Mouse (Mus musculus): ENCODE results near the gene Myh9. TPM values are rescaled to one million over a fixed set of nuclear protein-coding genes. Genes with fewer than 3 reads are reported as not detected.

Myh9 gene
- polyA plus RNA-seq, 1 experiment from 2014 or later = 34.5 TPM

GRCm38 (mm10) chr15:77794138-77794907, 47.7 kb downstream of the Myh9 start:
- Histone ChIP-seq H3K4me1 (peaks cover 74% of the 10 kb centered on the region), H3K27me3 (ENCODE audit: insufficient read depth, poor library complexity, severe bottlenecking) (no peaks in the 10 kb centered on the region), H3K27ac (peak overlapping the region; percentile 95), H3K36me3 (peaks cover 79% of the 10 kb centered on the region), H3K9me3 (no peaks in the 10 kb centered on the region), H3K4me3 (no peak overlapping the region)
- 85% methylated on average over 13 of the region's 13 CpGs for WGBS
- no peak for DNase-seq (ENCODE audit: low spot score)

GRCm38 (mm10) chr15:77793554-77793953, 48.4 kb downstream of the Myh9 start:
- H3K4me1 ChIP-seq = peaks cover 67% of the 10 kb centered on the region
- H3K4me3 ChIP-seq = no peak overlapping the region
- H3K36me3 ChIP-seq = peaks cover 86% of the 10 kb centered on the region
- H3K27me3 ChIP-seq (ENCODE audit: insufficient read depth, poor library complexity, severe bottlenecking) = no peaks in the 10 kb centered on the region
- WGBS = 92% methylated on average over 7 of the region's 7 CpGs
- no peak for DNase-seq (ENCODE audit: low spot score)
- H3K9me3 ChIP-seq = no peaks in the 10 kb centered on the region
- peak overlapping the region; percentile 69 for H3K27ac ChIP-seq

- H3K4me1 ChIP-seq = peaks cover 62% of the 10 kb centered on the region
- H3K9me3 ChIP-seq = no peaks in the 10 kb centered on the region
- H3K4me3 ChIP-seq = no peak overlapping the region
- 85% methylated on average over 4 of the region's 4 CpGs for WGBS
- H3K27ac ChIP-seq = peak overlapping the region; percentile 69
- H3K27me3 ChIP-seq (ENCODE audit: insufficient read depth, poor library complexity, severe bottlenecking) = no peaks in the 10 kb centered on the region
- no peak for DNase-seq (ENCODE audit: low spot score)
- H3K36me3 ChIP-seq = peaks cover 91% of the 10 kb centered on the region
Observed at GRCm38 (mm10) chr15:77793094-77793493, 48.9 kb downstream of the Myh9 start.

GRCm38 (mm10) chr15:77792056-77792455, 49.9 kb downstream of the Myh9 start:
- no peak for DNase-seq (ENCODE audit: low spot score)
- Histone ChIP-seq H3K27me3 (ENCODE audit: insufficient read depth, poor library complexity, severe bottlenecking) (no peaks in the 10 kb centered on the region), H3K27ac (no peak overlapping the region), H3K9me3 (no peaks in the 10 kb centered on the region), H3K4me3 (no peak overlapping the region), H3K36me3 (peaks cover 96% of the 10 kb centered on the region), H3K4me1 (peaks cover 52% of the 10 kb centered on the region)
- WGBS = 91% methylated on average over 9 of the region's 9 CpGs

- Histone ChIP-seq H3K36me3 (peaks cover 98% of the 10 kb centered on the region), H3K27me3 (ENCODE audit: insufficient read depth, poor library complexity, severe bottlenecking) (no peaks in the 10 kb centered on the region), H3K27ac (no peak overlapping the region), H3K4me1 (peaks cover 39% of the 10 kb centered on the region), H3K4me3 (no peak overlapping the region), H3K9me3 (no peaks in the 10 kb centered on the region)
- WGBS = 85% methylated on average over 21 of the region's 21 CpGs
- no peak for DNase-seq (ENCODE audit: low spot score)
Observed at GRCm38 (mm10) chr15:77790656-77791405, 51.1 kb downstream of the Myh9 start.

- no peaks in the 10 kb centered on the region for H3K27me3 ChIP-seq (ENCODE audit: insufficient read depth, poor library complexity, severe bottlenecking)
- H3K36me3 ChIP-seq = peaks cover 100% of the 10 kb centered on the region
- H3K4me3 ChIP-seq = no peak overlapping the region
- DNase-seq (ENCODE audit: low spot score) = no peak
- no peak overlapping the region for H3K27ac ChIP-seq
- peaks cover 27% of the 10 kb centered on the region for H3K4me1 ChIP-seq
- H3K9me3 ChIP-seq = no peaks in the 10 kb centered on the region
- WGBS = 78% methylated on average over 3 of the region's 3 CpGs
Observed at GRCm38 (mm10) chr15:77789186-77789585, 52.8 kb downstream of the Myh9 start.

- Histone ChIP-seq H3K27me3 (ENCODE audit: insufficient read depth, poor library complexity, severe bottlenecking) (no peaks in the 10 kb centered on the region), H3K36me3 (peaks cover 100% of the 10 kb centered on the region), H3K27ac (no peak overlapping the region), H3K4me3 (no peak overlapping the region), H3K4me1 (peaks cover 20% of the 10 kb centered on the region), H3K9me3 (no peaks in the 10 kb centered on the region)
- 90% methylated on average over 6 of the region's 6 CpGs for WGBS
- no peak for DNase-seq (ENCODE audit: low spot score)
Observed at GRCm38 (mm10) chr15:77788356-77788755, 53.6 kb downstream of the Myh9 start.

- WGBS = 83% methylated on average over 1 of the region's 1 CpGs
- DNase-seq (ENCODE audit: low spot score) = no peak
- H3K4me1 ChIP-seq = peaks cover 11% of the 10 kb centered on the region; the same call in 1 of the 2 replicates
- H3K27me3 ChIP-seq (ENCODE audit: insufficient read depth, poor library complexity, severe bottlenecking) = no peaks in the 10 kb centered on the region
- H3K4me3 ChIP-seq = no peak overlapping the region
- H3K27ac ChIP-seq = no peak overlapping the region
- no peaks in the 10 kb centered on the region for H3K9me3 ChIP-seq
- H3K36me3 ChIP-seq = peaks cover 100% of the 10 kb centered on the region
Observed at GRCm38 (mm10) chr15:77785807-77786206, 56.2 kb downstream of the Myh9 start.

GRCm38 (mm10) chr15:77784039-77784824, 57.7 kb downstream of the Myh9 start:
- H3K4me1 ChIP-seq = peaks cover 6% of the 10 kb centered on the region; the same call in 1 of the 2 replicates
- H3K4me3 ChIP-seq = no peak overlapping the region
- H3K36me3 ChIP-seq = peaks cover 100% of the 10 kb centered on the region
- H3K27ac ChIP-seq = no peak overlapping the region
- no peak for DNase-seq (ENCODE audit: low spot score)
- 76% methylated on average over 22 of the region's 22 CpGs for WGBS
- H3K27me3 ChIP-seq (ENCODE audit: insufficient read depth, poor library complexity, severe bottlenecking) = no peaks in the 10 kb centered on the region
- H3K9me3 ChIP-seq = no peaks in the 10 kb centered on the region

GRCm38 (mm10) chr15:77782449-77783014, 59.4 kb downstream of the Myh9 start:
- 77% methylated on average over 11 of the region's 11 CpGs for WGBS

GRCm38 (mm10) chr15:77775186-77775963, 66.6 kb downstream of the Myh9 start:
- 68% methylated on average over 20 of the region's 20 CpGs for WGBS
- Histone ChIP-seq H3K36me3 (peaks cover 99% of the 10 kb centered on the region), H3K9me3 (no peaks in the 10 kb centered on the region)

More at GRCm38 (mm10) chr15:77782449-77783014, 59.4 kb downstream of the Myh9 start:
- H3K4me1 ChIP-seq = peaks cover 6% of the 10 kb centered on the region; the same call in 1 of the 2 replicates
- no peaks in the 10 kb centered on the region for H3K9me3 ChIP-seq
- no peaks in the 10 kb centered on the region for H3K27me3 ChIP-seq (ENCODE audit: insufficient read depth, poor library complexity, severe bottlenecking)
- no peak overlapping the region for H3K27ac ChIP-seq
- no peak for DNase-seq (ENCODE audit: low spot score)
- H3K4me3 ChIP-seq = no peak overlapping the region
- peaks cover 100% of the 10 kb centered on the region for H3K36me3 ChIP-seq

GRCm38 (mm10) chr15:77774303-77774702, 67.7 kb downstream of the Myh9 start:
- no peaks in the 10 kb centered on the region for H3K9me3 ChIP-seq
- WGBS = 97% methylated on average over 9 of the region's 10 CpGs
- no peak for DNase-seq (ENCODE audit: low spot score)
- no peaks in the 10 kb centered on the region; the same call in 1 of the 2 replicates for H3K4me1 ChIP-seq
- H3K4me3 ChIP-seq = no peak overlapping the region
- H3K36me3 ChIP-seq = peaks cover 99% of the 10 kb centered on the region
- no peaks in the 10 kb centered on the region for H3K27me3 ChIP-seq (ENCODE audit: insufficient read depth, poor library complexity, severe bottlenecking)
- H3K27ac ChIP-seq = 0 out of 2 replicates have a peak overlapping the region, but pooled peaks have one; percentile 6

More at GRCm38 (mm10) chr15:77775186-77775963, 66.6 kb downstream of the Myh9 start:
- DNase-seq (ENCODE audit: low spot score) = peak; percentile 90
- Histone ChIP-seq H3K4me3 (no peak overlapping the region), H3K27ac (0 out of 2 replicates have a peak overlapping the region, but pooled peaks have one; percentile 6), H3K27me3 (ENCODE audit: insufficient read depth, poor library complexity, severe bottlenecking) (no peaks in the 10 kb centered on the region), H3K4me1 (no peaks in the 10 kb centered on the region; the same call in 1 of the 2 replicates)
